Mouse (Mus musculus) limb, embryonic 14.5 days (tissue): ENCODE results near the gene Bglap2. TPM values are rescaled to one million over a fixed set of nuclear protein-coding genes. Genes with fewer than 3 reads are reported as not detected.
A peak's percentile ranks its signal among the peaks of the same experiment; 100 is the strongest.

ENCODE experiments used
- ATAC-seq: fragments of 200-750 bp; cut with Nextera tagmentation; 2 replicates; pipeline ENCODE4 v1.8.0; 2017; ENCODE audit warnings: low read depth, moderate number of reproducible peaks, moderate TSS enrichment; ENCODE audit not compliant: low FRiP score
- DNase-seq: peaks from one replicate; pipeline ENCODE4 v3.0.0-alpha.2; 2015; ENCODE audit warnings: low spot score
- H3K27ac ChIP-seq: fragments of 300-500 bp; sonication (generic); replicated peaks from 2 replicates; pipeline ENCODE4 v1.5.1; 2014; ENCODE audit warnings: low read depth, mild to moderate bottlenecking, low read length, moderate library complexity, mixed read lengths
- H3K27me3 ChIP-seq: fragments of 300-500 bp; sonication (generic); 2 replicates; pipeline ENCODE4 v1.6.1; 2014; ENCODE audit warnings: low read length, mixed read lengths; ENCODE audit not compliant: control insufficient read depth, insufficient read depth
- H3K36me3 ChIP-seq: fragments of 300-500 bp; sonication (generic); 2 replicates; pipeline ENCODE4 v1.6.1; 2014; ENCODE audit warnings: mild to moderate bottlenecking, low read length, moderate library complexity, mixed read lengths; ENCODE audit not compliant: control insufficient read depth, insufficient read depth
- H3K4me1 ChIP-seq: fragments of 300-500 bp; sonication (generic); 2 replicates; pipeline ENCODE4 v1.6.1; 2014; ENCODE audit warnings: antibody characterized with exemption, low read length, mixed read lengths; ENCODE audit not compliant: control insufficient read depth, insufficient read depth
- H3K4me2 ChIP-seq: fragments of 300-500 bp; sonication (generic); replicated peaks from 2 replicates; pipeline ENCODE4 v1.6.1; 2014; ENCODE audit warnings: low read depth, mild to moderate bottlenecking, low read length, moderate library complexity; ENCODE audit not compliant: severe bottlenecking
- H3K4me3 ChIP-seq: fragments of 300-500 bp; sonication (generic); replicated peaks from 2 replicates; pipeline ENCODE4 v1.5.1; 2014; ENCODE audit warnings: low read length
- H3K9ac ChIP-seq: fragments of 300-500 bp; sonication (generic); 2 replicates; pipeline ENCODE4 v1.6.1; 2014; ENCODE audit warnings: mild to moderate bottlenecking, low read depth, low read length, moderate library complexity; ENCODE audit not compliant: severe bottlenecking
- H3K9me3 ChIP-seq: fragments of 300-500 bp; sonication (generic); 2 replicates; pipeline ENCODE4 v1.6.1; 2016; ENCODE audit warnings: low read length; ENCODE audit not compliant: control insufficient read depth
- POLR2A ChIP-seq: fragments of 200-500 bp; IDR thresholded peaks from 2 replicates; pipeline ENCODE4 v1.8.0; 2012; ENCODE audit warnings: inconsistent platforms, mild to moderate bottlenecking, moderate library complexity, borderline replicate concordance; ENCODE audit not compliant: insufficient read depth, insufficient read length; ENCODE audit errors: extremely low read depth
- WGBS: fragments of 180-500 bp; shearing (Covaris S2); extraction: QIAGEN DNeasy Blood & Tissue Kit; methylation state at CpG from one replicate; pipeline ENCODE4 v1.1.7; 2014; 5-methylcytosine and 5-hydroxymethylcytosine counted together
- polyA plus RNA-seq, 2 experiments: library from polyadenylated mRNA; depleted of rRNA in 1 of 2; stranded (reverse) in 1 of 2; unstranded in 1 of 2; fragments of >200 nt; fragmentation: Nextera tagmentation in 1 of 2; extraction: Ambion mirVana in 1 of 2; gene quantifications; 2 replicates each; pipeline versions ENCODE4 v1.2.1 to v1.2.3; 2012 to 2014

Bglap2 gene
- polyA plus RNA-seq, 2 experiments = 0.52 to 1.9 TPM

- H3K36me3 ChIP-seq = peaks cover 100% of the 10 kb centered on the region
- no peak overlapping the region for H3K4me3 ChIP-seq
- no peak overlapping the region for H3K4me2 ChIP-seq
- TF ChIP-seq POLR2A = no peak
- no peaks in the 10 kb centered on the region for H3K27me3 ChIP-seq
- H3K9ac ChIP-seq = no peak overlapping the region
- 87% methylated on average over 9 of the region's 9 CpGs for WGBS
- no peak for DNase-seq
- H3K27ac ChIP-seq = no peak overlapping the region
- ATAC-seq = no peak
- H3K4me1 ChIP-seq = no peaks in the 10 kb centered on the region
- H3K9me3 ChIP-seq = no peaks in the 10 kb centered on the region
Observed at GRCm38 (mm10) chr3:88352907-88353306, 25.6 kb downstream of the Bglap2 start.

GRCm38 (mm10) chr3:88350732-88351131 lies 27.8 kb downstream of the Bglap2 start:
- Histone ChIP-seq H3K9me3 (no peaks in the 10 kb centered on the region), H3K4me3 (no peak overlapping the region), H3K36me3 (peaks cover 100% of the 10 kb centered on the region), H3K27ac (no peak overlapping the region), H3K27me3 (no peaks in the 10 kb centered on the region), H3K9ac (no peak overlapping the region), H3K4me1 (no peaks in the 10 kb centered on the region), H3K4me2 (no peak overlapping the region)
- no peak for DNase-seq
- WGBS = 88% methylated on average over 13 of the region's 13 CpGs
- TF ChIP-seq POLR2A = no peak
- ATAC-seq = no peak

- no peak for DNase-seq
Observed at GRCm38 (mm10) chr3:88339006-88339405, 39.5 kb downstream of the Bglap2 start.

GRCm38 (mm10) chr3:88338316-88338715 lies 40.2 kb downstream of the Bglap2 start:
- Histone ChIP-seq H3K9ac (no peak overlapping the region), H3K4me3 (no peak overlapping the region), H3K4me1 (peaks cover 12% of the 10 kb centered on the region), H3K4me2 (no peak overlapping the region), H3K36me3 (peaks cover 20% of the 10 kb centered on the region), H3K27ac (no peak overlapping the region), H3K27me3 (no peaks in the 10 kb centered on the region), H3K9me3 (no peaks in the 10 kb centered on the region)
- 89% methylated on average over 7 of the region's 7 CpGs for WGBS
- no peak for TF ChIP-seq POLR2A
- DNase-seq (no peak), ATAC-seq (no peak)

More at GRCm38 (mm10) chr3:88339006-88339405, 39.5 kb downstream of the Bglap2 start:
- Histone ChIP-seq H3K27ac (no peak overlapping the region), H3K27me3 (no peaks in the 10 kb centered on the region), H3K9ac (no peak overlapping the region), H3K9me3 (no peaks in the 10 kb centered on the region), H3K36me3 (peaks cover 27% of the 10 kb centered on the region), H3K4me3 (no peak overlapping the region), H3K4me2 (no peak overlapping the region), H3K4me1 (peaks cover 12% of the 10 kb centered on the region)
- WGBS = 81% methylated on average over 3 of the region's 3 CpGs
- no peak for TF ChIP-seq POLR2A
- no peak for ATAC-seq

- Histone ChIP-seq H3K36me3 (peaks cover 12% of the 10 kb centered on the region), H3K9ac (peak overlapping the region; percentile 41; the same call in 1 of the 2 replicates), H3K27me3 (no peaks in the 10 kb centered on the region), H3K9me3 (no peaks in the 10 kb centered on the region), H3K4me1 (peaks cover 12% of the 10 kb centered on the region), H3K4me2 (peak overlapping the region; percentile 64; the same call in 1 of the 2 replicates), H3K27ac (no peak overlapping the region), H3K4me3 (0 out of 2 replicates have a peak overlapping the region, but pooled peaks have one; percentile 80)
- DNase-seq (no peak), ATAC-seq (no peak)
- TF ChIP-seq POLR2A = no peak
- WGBS = 80% methylated on average over 11 of the region's 11 CpGs
Observed at GRCm38 (mm10) chr3:88337367-88338020, 41.0 kb downstream of the Bglap2 start.
